Mouse (Mus musculus): ENCODE measurements at regions not wholly inside any gene's neighbourhood (a gene's known extent, or its start where the extent isn't known, plus 50 kb on each side); places are given as distances from the start of the nearest gene placed in this dataset.

- H3K9ac ChIP-seq = no peak overlapping the region
- H3K4me2 ChIP-seq = no peak overlapping the region
- no peaks in the 10 kb centered on the region for H3K27me3 ChIP-seq
- H3K36me3 ChIP-seq (replicated peaks) = no peaks in the 10 kb centered on the region
- no peaks in the 10 kb centered on the region for H3K9me3 ChIP-seq (replicated peaks)
- ATAC-seq (ENCODE audit: insufficient read depth) = no peak
- no peak overlapping the region for H3K4me3 ChIP-seq (replicated peaks)
- no peaks in the 10 kb centered on the region for H3K4me1 ChIP-seq (replicated peaks)
- H3K27ac ChIP-seq (replicated peaks) = no peak overlapping the region
- 58% methylated on average over 4 of the region's 4 CpGs for WGBS (ENCODE audit: insufficient replicate concordance)
These were observed 400.0 kb downstream of the Gsdmc2 start for GRCm38 (mm10) chr15:63445016-63445415.

GRCm38 (mm10) chr15:63442146-63442780, 402.7 kb downstream of the Gsdmc2 start:
- H3K27me3 ChIP-seq = no peaks in the 10 kb centered on the region
- no peak overlapping the region for H3K4me3 ChIP-seq (replicated peaks)
- no peak overlapping the region for H3K9ac ChIP-seq
- no peaks in the 10 kb centered on the region for H3K9me3 ChIP-seq (replicated peaks)
- H3K4me1 ChIP-seq (replicated peaks) = no peaks in the 10 kb centered on the region
- no peak for ATAC-seq (ENCODE audit: insufficient read depth)
- H3K36me3 ChIP-seq (replicated peaks) = no peaks in the 10 kb centered on the region
- no peak overlapping the region for H3K4me2 ChIP-seq
- WGBS (ENCODE audit: insufficient replicate concordance) = 60% methylated on average over 6 of the region's 6 CpGs
- H3K27ac ChIP-seq (replicated peaks) = no peak overlapping the region

GRCm38 (mm10) chr15:63412649-63413048, 432.3 kb downstream of the Gsdmc2 start:
- no peaks in the 10 kb centered on the region for H3K36me3 ChIP-seq (replicated peaks)
- H3K9ac ChIP-seq = no peak overlapping the region
- H3K9me3 ChIP-seq (replicated peaks) = no peaks in the 10 kb centered on the region
- H3K4me2 ChIP-seq = no peak overlapping the region
- WGBS (ENCODE audit: insufficient replicate concordance) = 63% methylated on average over 4 of the region's 4 CpGs
- H3K4me1 ChIP-seq (replicated peaks) = no peaks in the 10 kb centered on the region
- no peak for ATAC-seq (ENCODE audit: insufficient read depth)
- no peak overlapping the region for H3K27ac ChIP-seq (replicated peaks)
- no peak overlapping the region for H3K4me3 ChIP-seq (replicated peaks)
- H3K27me3 ChIP-seq = no peaks in the 10 kb centered on the region

GRCm38 (mm10) chr15:63411771-63412118, 433.2 kb downstream of the Gsdmc2 start:
- H3K9ac ChIP-seq = no peak overlapping the region
- H3K4me1 ChIP-seq (replicated peaks) = no peaks in the 10 kb centered on the region
- no peaks in the 10 kb centered on the region for H3K9me3 ChIP-seq (replicated peaks)
- H3K36me3 ChIP-seq (replicated peaks) = no peaks in the 10 kb centered on the region
- no peak overlapping the region for H3K27ac ChIP-seq (replicated peaks)
- no peak overlapping the region for H3K4me3 ChIP-seq (replicated peaks)
- no peak overlapping the region for H3K4me2 ChIP-seq
- WGBS (ENCODE audit: insufficient replicate concordance) = 67% methylated on average over 3 of the region's 3 CpGs
- no peak for ATAC-seq (ENCODE audit: insufficient read depth)
- H3K27me3 ChIP-seq = no peaks in the 10 kb centered on the region

GRCm38 (mm10) chr15:63410994-63411770, 433.8 kb downstream of the Gsdmc2 start:
- Histone ChIP-seq H3K9ac (no peak overlapping the region), H3K27ac (replicated peaks) (no peak overlapping the region), H3K36me3 (replicated peaks) (no peaks in the 10 kb centered on the region), H3K4me1 (replicated peaks) (no peaks in the 10 kb centered on the region), H3K27me3 (no peaks in the 10 kb centered on the region), H3K4me2 (no peak overlapping the region), H3K4me3 (replicated peaks) (no peak overlapping the region), H3K9me3 (replicated peaks) (no peaks in the 10 kb centered on the region)
- ATAC-seq (ENCODE audit: insufficient read depth) = no peak
- 57% methylated on average over 11 of the region's 11 CpGs for WGBS (ENCODE audit: insufficient replicate concordance)

- Histone ChIP-seq H3K4me1 (replicated peaks) (no peaks in the 10 kb centered on the region), H3K27ac (replicated peaks) (no peak overlapping the region), H3K36me3 (replicated peaks) (no peaks in the 10 kb centered on the region), H3K27me3 (no peaks in the 10 kb centered on the region), H3K9ac (no peak overlapping the region), H3K4me3 (replicated peaks) (no peak overlapping the region), H3K9me3 (replicated peaks) (no peaks in the 10 kb centered on the region), H3K4me2 (no peak overlapping the region)
- 39% methylated on average over 3 of the region's 3 CpGs for WGBS (ENCODE audit: insufficient replicate concordance)
- ATAC-seq (ENCODE audit: insufficient read depth) = no peak
These were observed 444.5 kb downstream of the Gsdmc2 start for GRCm38 (mm10) chr15:63400445-63400844.

- Histone ChIP-seq H3K9ac (no peak overlapping the region), H3K27ac (replicated peaks) (no peak overlapping the region), H3K4me3 (replicated peaks) (no peak overlapping the region), H3K9me3 (replicated peaks) (no peaks in the 10 kb centered on the region), H3K36me3 (replicated peaks) (no peaks in the 10 kb centered on the region), H3K4me2 (no peak overlapping the region), H3K27me3 (no peaks in the 10 kb centered on the region), H3K4me1 (replicated peaks) (no peaks in the 10 kb centered on the region)
- ATAC-seq (ENCODE audit: insufficient read depth) = no peak
- 56% methylated on average over 1 of the region's 1 CpGs for WGBS (ENCODE audit: insufficient replicate concordance)
These were observed 445.0 kb downstream of the Gsdmc2 start for GRCm38 (mm10) chr15:63400011-63400410.

- Histone ChIP-seq H3K9me3 (replicated peaks) (no peaks in the 10 kb centered on the region), H3K4me3 (replicated peaks) (no peak overlapping the region), H3K9ac (no peak overlapping the region), H3K4me2 (no peak overlapping the region), H3K27ac (replicated peaks) (no peak overlapping the region), H3K4me1 (replicated peaks) (no peaks in the 10 kb centered on the region), H3K27me3 (no peaks in the 10 kb centered on the region), H3K36me3 (replicated peaks) (no peaks in the 10 kb centered on the region)
- ATAC-seq (ENCODE audit: insufficient read depth) = no peak
- WGBS (ENCODE audit: insufficient replicate concordance) = 81% methylated on average over 3 of the region's 3 CpGs
These were observed 447.5 kb downstream of the Gsdmc2 start for GRCm38 (mm10) chr15:63397485-63397884.

- ATAC-seq (ENCODE audit: insufficient read depth) = no peak
- Histone ChIP-seq H3K27ac (replicated peaks) (no peak overlapping the region), H3K4me3 (replicated peaks) (no peak overlapping the region), H3K9me3 (replicated peaks) (no peaks in the 10 kb centered on the region), H3K9ac (no peak overlapping the region), H3K27me3 (no peaks in the 10 kb centered on the region), H3K36me3 (replicated peaks) (no peaks in the 10 kb centered on the region), H3K4me1 (replicated peaks) (no peaks in the 10 kb centered on the region), H3K4me2 (no peak overlapping the region)
- WGBS (ENCODE audit: insufficient replicate concordance) = 45% methylated on average over 2 of the region's 2 CpGs
These were observed 467.7 kb downstream of the Gsdmc2 start for GRCm38 (mm10) chr15:63377258-63377657.

- Histone ChIP-seq H3K36me3 (replicated peaks) (no peaks in the 10 kb centered on the region), H3K9ac (no peak overlapping the region), H3K9me3 (replicated peaks) (no peaks in the 10 kb centered on the region), H3K27ac (replicated peaks) (no peak overlapping the region), H3K4me1 (replicated peaks) (no peaks in the 10 kb centered on the region), H3K4me3 (replicated peaks) (no peak overlapping the region), H3K4me2 (no peak overlapping the region), H3K27me3 (no peaks in the 10 kb centered on the region)
- WGBS (ENCODE audit: insufficient replicate concordance) = 50% methylated on average over 4 of the region's 4 CpGs
- no peak for ATAC-seq (ENCODE audit: insufficient read depth)
These were observed 473.5 kb downstream of the Gsdmc2 start for GRCm38 (mm10) chr15:63371328-63372023.

GRCm38 (mm10) chr15:63364473-63364872, 480.5 kb downstream of the Gsdmc2 start:
- WGBS (ENCODE audit: insufficient replicate concordance) = 64% methylated on average over 1 of the region's 1 CpGs
- no peak overlapping the region for H3K9ac ChIP-seq
- H3K4me3 ChIP-seq (replicated peaks) = no peak overlapping the region
- no peaks in the 10 kb centered on the region for H3K4me1 ChIP-seq (replicated peaks)
- H3K4me2 ChIP-seq = no peak overlapping the region
- H3K27me3 ChIP-seq = no peaks in the 10 kb centered on the region
- H3K9me3 ChIP-seq (replicated peaks) = no peaks in the 10 kb centered on the region
- no peaks in the 10 kb centered on the region for H3K36me3 ChIP-seq (replicated peaks)
- ATAC-seq (ENCODE audit: insufficient read depth) = no peak
- H3K27ac ChIP-seq (replicated peaks) = no peak overlapping the region
